Mouse (Mus musculus) midbrain, embryonic 13.5 days (tissue): Measurements from ENCODE around the gene Mrgprb4. TPM values are rescaled to one million over a fixed set of nuclear protein-coding genes. Genes with fewer than 3 reads are reported as not detected.

Experiments used
- ATAC-seq: fragments of 200-750 bp; cut with Nextera tagmentation; 2 replicates; pipeline ENCODE4 v1.8.0; 2017; ENCODE audit warnings: mild to moderate bottlenecking, moderate TSS enrichment, moderate library complexity
- H3K27ac ChIP-seq: fragments of 300-500 bp; sonication (generic); 2 replicates; pipeline ENCODE4 v1.5.1; 2015; ENCODE audit warnings: inconsistent platforms, mild to moderate bottlenecking, moderate library complexity
- H3K27me3 ChIP-seq: fragments of 300-500 bp; sonication (generic); 2 replicates; pipeline ENCODE4 v1.6.1; 2015; ENCODE audit warnings: mild to moderate bottlenecking, inconsistent platforms
- H3K36me3 ChIP-seq: fragments of 300-500 bp; sonication (generic); 2 replicates; pipeline ENCODE4 v1.6.1; 2015; ENCODE audit warnings: mild to moderate bottlenecking, inconsistent platforms
- H3K4me1 ChIP-seq: fragments of 300-500 bp; sonication (generic); replicated peaks from 2 replicates; pipeline ENCODE4 v1.6.1; 2015; ENCODE audit warnings: inconsistent platforms
- H3K4me2 ChIP-seq: fragments of 300-500 bp; sonication (generic); replicated peaks from 2 replicates; pipeline ENCODE4 v1.6.1; 2015; ENCODE audit warnings: moderate library complexity, mild to moderate bottlenecking, inconsistent platforms
- H3K4me3 ChIP-seq: fragments of 300-500 bp; sonication (generic); replicated peaks from 2 replicates; pipeline ENCODE4 v1.5.1; 2015; ENCODE audit warnings: mild to moderate bottlenecking, inconsistent platforms
- H3K9ac ChIP-seq: fragments of 300-500 bp; sonication (generic); replicated peaks from 2 replicates; pipeline ENCODE4 v1.6.1; 2015; ENCODE audit warnings: mild to moderate bottlenecking, inconsistent platforms
- H3K9me3 ChIP-seq: fragments of 300-500 bp; sonication (generic); 2 replicates; pipeline ENCODE4 v1.6.1; 2016; ENCODE audit warnings: mild to moderate bottlenecking, inconsistent platforms
- WGBS: fragments of 180-500 bp; shearing (Covaris S2); methylation state at CpG from one replicate; pipeline ENCODE4 v1.1.7; 2015; 5-methylcytosine and 5-hydroxymethylcytosine counted together
- polyA plus RNA-seq: library from polyadenylated mRNA; unstranded; fragments of >200 nt; fragmentation: Nextera tagmentation; extraction: Ambion mirVana; gene quantifications from 2 replicates; pipeline ENCODE4 v1.2.1, GENCODE M21; 2015

Mrgprb4 gene
- not detected in 2 replicates for polyA plus RNA-seq

DNA sequence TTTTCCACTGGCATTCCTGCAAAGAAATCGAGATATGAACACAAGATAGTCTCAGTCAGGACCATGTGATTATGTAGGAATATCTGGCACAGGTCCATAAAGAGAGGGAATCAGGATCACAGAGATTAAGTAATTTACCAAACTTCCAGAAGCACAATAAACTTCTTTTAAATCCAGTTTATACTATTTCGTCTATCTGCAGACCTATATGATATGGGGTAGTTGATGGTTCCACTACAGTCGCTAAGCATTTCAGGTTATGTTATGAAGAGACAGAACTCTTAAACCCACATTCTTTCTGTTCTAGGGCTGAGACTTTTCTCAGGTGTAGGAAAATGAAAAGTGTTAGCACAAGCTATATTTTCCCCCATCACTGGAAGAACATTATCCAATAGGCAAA is at the start of gene Mrgprb4:
TSS of gene Mrgprb4 (minus strand) at position 101 of the 400 bp plus-strand sequence.
- Histone ChIP-seq H3K4me2 (no peak within 1 kb of the TSS), H3K27ac (no peak within 1 kb of the TSS), H3K9ac (no peak within 1 kb of the TSS), H3K36me3 (no peaks in the 10 kb centered on the region), H3K4me1 (no peaks in the 10 kb centered on the region), H3K9me3 (0 out of 2 replicates have a peak, but pooled peaks cover 2% of the 10 kb centered on the region), H3K27me3 (no peaks in the 10 kb centered on the region), H3K4me3 (no peak within 1 kb of the TSS)
- WGBS = 82% methylated on average over 3 of the region's 3 CpGs
- no peak for ATAC-seq

DNA sequence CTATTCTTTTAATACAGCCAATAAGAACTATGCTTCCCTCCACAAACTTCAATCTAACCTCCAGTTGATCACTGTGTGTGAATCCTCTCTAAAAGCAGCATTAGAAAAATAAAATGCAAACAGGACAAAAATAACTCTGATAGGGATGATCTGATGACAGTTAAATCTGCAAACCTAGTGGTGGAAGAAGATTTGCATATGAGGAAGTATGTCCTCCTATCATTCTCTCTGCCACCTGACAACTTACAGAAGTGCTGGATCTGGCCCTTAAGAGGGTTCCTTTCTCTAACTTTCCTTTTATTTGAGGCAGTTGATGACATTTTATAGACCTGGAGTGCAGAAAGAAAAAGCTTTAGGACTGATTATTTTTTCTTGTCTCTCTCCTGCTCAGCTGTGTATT is 27.0 kb upstream of the Mrgprb4 start:
- Histone ChIP-seq H3K4me1 (no peaks in the 10 kb centered on the region), H3K4me3 (no peak overlapping the region), H3K4me2 (no peak overlapping the region), H3K36me3 (no peaks in the 10 kb centered on the region), H3K27ac (no peak overlapping the region), H3K9ac (no peak overlapping the region), H3K27me3 (no peaks in the 10 kb centered on the region), H3K9me3 (peaks cover 15% of the 10 kb centered on the region)
- ATAC-seq = no peak

DNA sequence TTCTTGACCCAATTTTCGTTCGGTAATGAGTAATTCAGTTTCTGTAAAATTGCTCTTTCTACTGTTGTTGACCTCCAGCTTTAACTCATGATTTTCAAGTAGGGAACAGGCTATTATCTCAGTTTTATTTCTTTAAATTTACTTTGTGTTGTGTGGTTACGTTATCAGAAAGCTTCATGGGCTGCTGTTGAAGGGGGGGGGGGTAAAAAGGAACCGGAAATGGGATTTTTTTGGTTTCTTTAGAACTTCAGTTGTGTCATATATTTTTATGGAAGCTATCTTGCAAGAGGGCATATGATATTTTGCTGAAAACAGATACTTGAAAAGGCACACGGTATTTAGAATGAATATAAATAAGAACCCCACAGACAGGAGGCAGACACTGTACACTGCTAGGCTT is 26.0 kb upstream of the Mrgprb4 start:
- no peak for ATAC-seq
- no peak overlapping the region for H3K27ac ChIP-seq
- no peak overlapping the region for H3K4me2 ChIP-seq
- no peaks in the 10 kb centered on the region for H3K36me3 ChIP-seq
- WGBS = 74% methylated on average over 5 of the region's 5 CpGs
- H3K27me3 ChIP-seq = no peaks in the 10 kb centered on the region
- H3K9me3 ChIP-seq = peaks cover 11% of the 10 kb centered on the region; the same call in 1 of the 2 replicates
- no peak overlapping the region for H3K9ac ChIP-seq
- no peak overlapping the region for H3K4me3 ChIP-seq
- H3K4me1 ChIP-seq = no peaks in the 10 kb centered on the region

DNA sequence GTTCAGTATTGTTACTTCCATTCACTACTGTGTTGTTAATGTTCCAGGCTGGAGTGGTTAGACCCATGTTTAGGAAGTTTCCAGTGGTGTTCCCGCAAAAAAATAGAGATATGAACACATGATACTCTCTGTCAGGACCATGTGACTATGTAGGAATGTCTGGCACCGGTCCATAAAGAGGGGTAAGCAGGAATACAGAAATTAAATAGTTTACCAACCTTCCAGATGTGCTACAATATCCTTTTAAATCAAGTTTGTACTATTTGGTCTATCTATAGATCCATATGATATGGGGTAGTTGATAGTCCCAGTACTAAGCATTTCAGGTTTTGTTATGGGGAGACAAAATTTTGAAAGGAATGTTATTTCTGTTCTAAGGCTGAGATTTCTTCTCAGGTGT is 30.2 kb downstream of the Mrgprb4 start, which contains the start of gene Mrgprb5:
TSS of gene Mrgprb5 (minus strand) at position 101 of the 400 bp plus-strand sequence.
- H3K4me1 ChIP-seq = no peaks in the 10 kb centered on the region
- no peak within 1 kb of the TSS for H3K9ac ChIP-seq
- WGBS = 84% methylated on average over 2 of the region's 2 CpGs
- no peak for ATAC-seq
- no peak within 1 kb of the TSS for H3K4me2 ChIP-seq
- no peaks in the 10 kb centered on the region for H3K9me3 ChIP-seq
- H3K27me3 ChIP-seq = no peaks in the 10 kb centered on the region
- H3K4me3 ChIP-seq = no peak within 1 kb of the TSS
- no peak within 1 kb of the TSS for H3K27ac ChIP-seq
- no peaks in the 10 kb centered on the region for H3K36me3 ChIP-seq

DNA sequence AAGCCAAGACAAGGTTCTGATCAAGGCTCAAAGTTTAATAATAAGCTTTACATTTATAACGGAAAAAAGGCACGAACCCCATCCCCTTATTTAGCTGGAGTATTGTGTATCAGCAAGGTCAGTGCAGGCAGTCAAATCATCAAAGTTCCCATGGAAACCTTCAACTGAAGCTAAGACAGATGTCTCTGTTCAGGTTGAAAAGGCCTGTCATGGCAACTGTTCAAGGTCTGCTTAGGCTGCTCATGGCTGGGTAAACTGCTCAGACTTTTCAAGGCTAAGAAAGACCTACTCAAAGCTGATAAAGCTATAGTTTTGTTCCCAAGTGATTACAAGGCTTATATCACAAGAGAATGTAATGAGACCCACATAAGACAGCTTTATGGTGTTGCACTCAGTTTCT is 31.6 kb downstream of the Mrgprb4 start:
- H3K4me1 ChIP-seq = no peaks in the 10 kb centered on the region
- WGBS = 53% methylated on average over 2 of the region's 2 CpGs
- H3K27ac ChIP-seq = no peak overlapping the region
- H3K4me3 ChIP-seq = no peak overlapping the region
- no peaks in the 10 kb centered on the region for H3K27me3 ChIP-seq
- no peak overlapping the region for H3K9ac ChIP-seq
- H3K36me3 ChIP-seq = no peaks in the 10 kb centered on the region
- no peaks in the 10 kb centered on the region for H3K9me3 ChIP-seq
- no peak for ATAC-seq
- no peak overlapping the region for H3K4me2 ChIP-seq

Other genes starting within 250 kb of the Mrgprb4 start
- not detected in 2 replicates for gene Mrgpra4, start 217.2 kb downstream of the Mrgprb4 start, polyA plus RNA-seq
- gene Mrgprx1, start 171.7 kb downstream of the Mrgprb4 start, polyA plus RNA-seq = not detected in 2 replicates
- gene Mrgprb5, start 30.3 kb downstream of the Mrgprb4 start, polyA plus RNA-seq = not detected in 2 replicates
- not detected in 2 replicates for gene Mrgprb8, start 189.2 kb upstream of the Mrgprb4 start, polyA plus RNA-seq